Mouse (Mus musculus): ENCODE measurements around the gene Eml1. TPM values are rescaled to one million over a fixed set of nuclear protein-coding genes. Genes with fewer than 3 reads are reported as not detected.

Eml1 gene
- total RNA-seq, 1 experiment: 4.2 TPM

DNA sequence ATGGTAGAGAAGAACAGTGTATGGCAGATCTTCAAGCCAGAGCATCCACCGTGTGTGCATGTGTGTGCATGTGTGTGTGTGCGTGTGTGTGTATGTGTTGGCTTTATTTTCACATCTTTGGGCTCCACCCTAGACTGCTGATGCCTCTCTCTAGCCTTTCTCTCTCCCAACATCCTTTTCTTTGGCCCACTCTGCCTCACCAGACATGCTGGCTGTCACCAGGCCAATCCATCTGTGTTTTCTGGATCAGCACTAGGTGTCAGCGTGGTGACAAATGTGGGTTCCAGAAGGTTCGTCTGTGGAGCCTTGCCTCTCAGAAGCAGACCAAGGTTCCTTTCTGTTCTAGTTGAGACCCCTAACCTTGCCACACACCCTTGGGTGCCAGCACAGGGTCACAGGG lies 84.2 kb downstream of the Eml1 start:
- H3K4me3 ChIP-seq (ENCODE audit: insufficient read depth in 1 of 2, low read depth in 1 of 2, low read length in 2 of 2, poor library complexity in 1 of 2, severe bottlenecking in 1 of 2): no peak overlapping the region
- H3K9me3 ChIP-seq (ENCODE audit: control insufficient read depth, insufficient read depth, low read depth, low read length): no peaks in the 10 kb centered on the region
- H3K27ac ChIP-seq (ENCODE audit: insufficient read depth, low read depth, low read length, poor library complexity, severe bottlenecking): no peak overlapping the region
- TF ChIP-seq ZNF384 (IDR thresholded peaks at IDR 0.05; ENCODE audit: low read depth, low read length) (no peak), HCFC1 (IDR thresholded peaks at IDR 0.05; ENCODE audit: borderline replicate concordance, insufficient read depth, low read length) (no peak), CHD2 (IDR thresholded peaks at IDR 0.05; ENCODE audit: low read depth, low read length) (no peak), ZC3H11A (IDR thresholded peaks at IDR 0.05; ENCODE audit: borderline replicate concordance, low read depth, low read length) (no peak), MAFK (IDR thresholded peaks at IDR 0.05; ENCODE audit: insufficient read depth, low read depth, low read length) (no peak)
- in situ Hi-C loops (cut with MboI; ENCODE audit: low sequenced_read_pairs in 2 of 2, unreplicated experiment in 2 of 2): no loop called here
- H3K9ac ChIP-seq (ENCODE audit: insufficient read depth, low read depth, low read length, poor library complexity, severe bottlenecking): no peak overlapping the region
- no peaks in the 10 kb centered on the region for H3K36me3 ChIP-seq (ENCODE audit: control insufficient read depth, insufficient read depth, low read length, poor library complexity, severe bottlenecking)
- H3K4me1 ChIP-seq (ENCODE audit: control insufficient read depth in 2 of 2, insufficient read depth in 2 of 2, low read length in 2 of 2, poor library complexity in 1 of 2): peaks cover 3% of the 10 kb centered on the region in 2 experiments; a peak in 2 of 4 replicates
- no peak for DNase-seq (ENCODE audit: low read depth, low spot score)

DNA sequence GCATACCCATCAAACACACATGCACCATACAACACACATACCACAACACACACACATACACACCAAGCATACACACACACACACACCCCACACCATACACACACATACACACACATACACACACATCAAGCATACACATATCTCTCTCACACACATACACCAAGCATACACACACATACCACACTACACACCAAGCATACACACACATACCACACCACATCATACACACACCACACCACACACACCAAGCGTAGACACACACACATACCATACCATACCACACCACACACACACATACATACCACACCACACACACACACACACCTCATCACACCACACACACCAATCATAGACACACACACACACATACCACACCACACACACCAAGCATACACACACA lies 102.1 kb downstream of the Eml1 start:
- DNase-seq (ENCODE audit: low read depth, low spot score): no peak
- Histone ChIP-seq H3K4me1 (ENCODE audit: control insufficient read depth in 2 of 2, insufficient read depth in 2 of 2, low read length in 2 of 2, poor library complexity in 1 of 2) (no peaks in the 10 kb centered on the region), H3K4me3 (ENCODE audit: insufficient read depth in 1 of 2, low read depth in 1 of 2, low read length in 2 of 2, poor library complexity in 1 of 2, severe bottlenecking in 1 of 2) (no peak overlapping the region), H3K36me3 (ENCODE audit: control insufficient read depth, insufficient read depth, low read length, poor library complexity, severe bottlenecking) (no peaks in the 10 kb centered on the region), H3K9ac (ENCODE audit: insufficient read depth, low read depth, low read length, poor library complexity, severe bottlenecking) (no peak overlapping the region), H3K9me3 (ENCODE audit: control insufficient read depth, insufficient read depth, low read depth, low read length) (no peaks in the 10 kb centered on the region), H3K27ac (ENCODE audit: insufficient read depth, low read depth, low read length, poor library complexity, severe bottlenecking) (no peak overlapping the region)
- TF ChIP-seq CHD2 (IDR thresholded peaks at IDR 0.05; ENCODE audit: low read depth, low read length): no peak
- no peak for TF ChIP-seq ZNF384 (IDR thresholded peaks at IDR 0.05; ENCODE audit: low read depth, low read length)
- TF ChIP-seq ZC3H11A (IDR thresholded peaks at IDR 0.05; ENCODE audit: borderline replicate concordance, low read depth, low read length): no peak
- TF ChIP-seq MAFK (IDR thresholded peaks at IDR 0.05; ENCODE audit: insufficient read depth, low read depth, low read length): no peak
- TF ChIP-seq HCFC1 (IDR thresholded peaks at IDR 0.05; ENCODE audit: borderline replicate concordance, insufficient read depth, low read length): no peak
- in situ Hi-C loops (cut with MboI; ENCODE audit: low sequenced_read_pairs in 2 of 2, unreplicated experiment in 2 of 2): no loop called here

DNA sequence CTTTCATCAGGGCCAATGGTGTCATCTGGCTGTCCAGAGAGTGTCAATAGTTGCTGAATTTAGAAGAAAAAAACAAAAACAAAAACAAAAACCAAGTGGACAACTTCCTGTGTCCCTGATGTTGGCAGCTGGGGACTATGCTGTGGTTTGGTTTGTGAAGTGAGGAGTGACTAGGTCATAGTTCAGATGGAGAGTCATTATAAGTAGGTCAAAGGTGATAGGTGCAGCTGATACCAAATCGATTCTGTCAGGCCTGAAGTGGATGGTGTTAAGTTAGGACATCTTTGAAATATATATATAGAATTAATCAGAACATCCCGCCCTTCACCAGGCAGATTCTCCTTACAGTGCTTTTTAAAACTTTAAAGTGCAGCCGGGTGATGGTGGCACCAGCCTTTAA lies 103.7 kb downstream of the Eml1 start:
- Histone ChIP-seq H3K9me3 (ENCODE audit: control insufficient read depth, insufficient read depth, low read depth, low read length) (no peaks in the 10 kb centered on the region), H3K9ac (ENCODE audit: insufficient read depth, low read depth, low read length, poor library complexity, severe bottlenecking) (no peak overlapping the region), H3K4me3 (ENCODE audit: insufficient read depth in 1 of 2, low read depth in 1 of 2, low read length in 2 of 2, poor library complexity in 1 of 2, severe bottlenecking in 1 of 2) (no peak overlapping the region), H3K27ac (ENCODE audit: insufficient read depth, low read depth, low read length, poor library complexity, severe bottlenecking) (no peak overlapping the region), H3K36me3 (ENCODE audit: control insufficient read depth, insufficient read depth, low read length, poor library complexity, severe bottlenecking) (no peaks in the 10 kb centered on the region), H3K4me1 (ENCODE audit: control insufficient read depth in 2 of 2, insufficient read depth in 2 of 2, low read length in 2 of 2, poor library complexity in 1 of 2) (no peaks in the 10 kb centered on the region)
- TF ChIP-seq MAFK (IDR thresholded peaks at IDR 0.05; ENCODE audit: insufficient read depth, low read depth, low read length) (no peak), ZC3H11A (IDR thresholded peaks at IDR 0.05; ENCODE audit: borderline replicate concordance, low read depth, low read length) (no peak), CHD2 (IDR thresholded peaks at IDR 0.05; ENCODE audit: low read depth, low read length) (no peak), HCFC1 (IDR thresholded peaks at IDR 0.05; ENCODE audit: borderline replicate concordance, insufficient read depth, low read length) (no peak), ZNF384 (IDR thresholded peaks at IDR 0.05; ENCODE audit: low read depth, low read length) (no peak)
- DNase-seq (ENCODE audit: low read depth, low spot score): no peak
- in situ Hi-C loops (cut with MboI; ENCODE audit: low sequenced_read_pairs in 2 of 2, unreplicated experiment in 2 of 2): no loop called here

DNA sequence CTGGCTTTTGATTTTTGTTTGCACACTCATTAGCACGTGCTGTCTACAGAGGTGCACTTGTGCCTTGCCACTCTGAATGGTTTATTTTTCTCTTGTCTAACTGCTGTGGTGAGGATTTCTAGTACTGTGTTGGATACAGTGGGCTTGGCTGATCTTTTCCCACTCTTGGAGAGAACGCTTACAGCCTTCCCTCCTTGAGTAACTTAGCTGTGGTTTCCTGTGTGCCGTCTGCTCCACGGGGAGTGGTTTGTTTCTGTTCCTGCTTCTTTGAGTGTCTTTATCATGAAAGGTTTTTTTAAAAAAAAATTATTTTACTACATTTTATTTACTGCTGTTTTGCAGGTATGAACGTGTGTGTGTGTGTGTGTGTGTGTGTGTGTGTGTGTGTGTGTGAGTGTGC lies 108.0 kb downstream of the Eml1 start:
- Histone ChIP-seq H3K9me3 (ENCODE audit: control insufficient read depth, insufficient read depth, low read depth, low read length) (no peaks in the 10 kb centered on the region), H3K27ac (ENCODE audit: insufficient read depth, low read depth, low read length, poor library complexity, severe bottlenecking) (no peak overlapping the region), H3K4me3 (ENCODE audit: insufficient read depth in 1 of 2, low read depth in 1 of 2, low read length in 2 of 2, poor library complexity in 1 of 2, severe bottlenecking in 1 of 2) (no peak overlapping the region), H3K9ac (ENCODE audit: insufficient read depth, low read depth, low read length, poor library complexity, severe bottlenecking) (no peak overlapping the region), H3K36me3 (ENCODE audit: control insufficient read depth, insufficient read depth, low read length, poor library complexity, severe bottlenecking) (no peaks in the 10 kb centered on the region), H3K4me1 (ENCODE audit: control insufficient read depth in 2 of 2, insufficient read depth in 2 of 2, low read length in 2 of 2, poor library complexity in 1 of 2) (peaks cover 2 to 3% of the 10 kb centered on the region in 2 experiments; a peak in 3 of 4 replicates)
- DNase-seq (ENCODE audit: low read depth, low spot score): no peak
- in situ Hi-C loops (cut with MboI; ENCODE audit: low sequenced_read_pairs in 2 of 2, unreplicated experiment in 2 of 2): loop anchor here in 1 of 2 experiments (25.0 kb wide), 1 partner anchor 116 kb away; the partner anchor contains the start of gene Eml1
- no peak for TF ChIP-seq HCFC1 (IDR thresholded peaks at IDR 0.05; ENCODE audit: borderline replicate concordance, insufficient read depth, low read length)
- no peak for TF ChIP-seq ZC3H11A (IDR thresholded peaks at IDR 0.05; ENCODE audit: borderline replicate concordance, low read depth, low read length)
- TF ChIP-seq ZNF384 (IDR thresholded peaks at IDR 0.05; ENCODE audit: low read depth, low read length): no peak
- no peak for TF ChIP-seq MAFK (IDR thresholded peaks at IDR 0.05; ENCODE audit: insufficient read depth, low read depth, low read length)
- TF ChIP-seq CHD2 (IDR thresholded peaks at IDR 0.05; ENCODE audit: low read depth, low read length): no peak
